Mouse (Mus musculus) MEL (cell line): Measurements from ENCODE around the gene Raver1. TPM values are rescaled to one million over a fixed set of nuclear protein-coding genes. Genes with fewer than 3 reads are reported as not detected.

ENCODE experiments used
- DNase-seq: peaks from one replicate; pipeline ENCODE4 v3.0.0; 2011; ENCODE audit warnings: low read depth, low spot score
- H3K27ac ChIP-seq: 2 replicates; pipeline ENCODE4 v1.5.1; 2012; ENCODE audit warnings: low read depth, mild to moderate bottlenecking, control low read depth, low read length, moderate library complexity; ENCODE audit not compliant: control insufficient read depth
- H3K27me3 ChIP-seq, 2 experiments: fragments of 150-350 bp in 1 of 2; sonication (generic) in 1 of 2; 2 replicates each; pipeline ENCODE4 v1.6.1; 2012; ENCODE audit warnings: low read length in 2 of 2, mild to moderate bottlenecking in 2 of 2, improper control_type of control experiment in 1 of 2, moderate library complexity in 1 of 2; ENCODE audit not compliant: insufficient read depth in 2 of 2, control insufficient read depth in 1 of 2
- H3K36me3 ChIP-seq, 2 experiments: 2 replicates each; pipeline ENCODE4 v1.6.1; 2012 to 2014; ENCODE audit warnings: low read length in 2 of 2, improper control_type of control experiment in 1 of 2, inconsistent platforms in 1 of 2, mild to moderate bottlenecking in 1 of 2; ENCODE audit not compliant: insufficient read depth in 2 of 2, control insufficient read depth in 1 of 2
- H3K4me1 ChIP-seq, 2 experiments: fragments of 150-350 bp in 1 of 2; sonication (generic) in 1 of 2; 2 replicates each; pipeline ENCODE4 v1.6.1; 2012; ENCODE audit warnings: low read length in 2 of 2, improper control_type of control experiment in 1 of 2, mild to moderate bottlenecking in 1 of 2; ENCODE audit not compliant: insufficient read depth in 2 of 2, control insufficient read depth in 1 of 2
- H3K4me3 ChIP-seq, 2 experiments: fragments of 150-350 bp in 1 of 2; sonication (generic) in 1 of 2; 2 replicates each; pipeline ENCODE4 v1.5.1; 2012; ENCODE audit warnings: low read depth in 2 of 2, low read length in 2 of 2, mild to moderate bottlenecking in 2 of 2, moderate library complexity in 2 of 2, control low read depth in 1 of 2, improper control_type of control experiment in 1 of 2; ENCODE audit not compliant: control insufficient read depth in 1 of 2, insufficient read depth in 1 of 2
- H3K79me2 ChIP-seq: 2 replicates; pipeline ENCODE4 v1.6.1; 2012; ENCODE audit warnings: mild to moderate bottlenecking, low read length, moderate library complexity; ENCODE audit not compliant: control insufficient read depth, poor library complexity, insufficient read depth
- H3K9ac ChIP-seq: 2 replicates; pipeline ENCODE4 v1.6.1; 2012; ENCODE audit warnings: low read depth, mild to moderate bottlenecking, control low read depth, low read length, moderate library complexity; ENCODE audit not compliant: control insufficient read depth, poor library complexity, severe bottlenecking
- H3K9me3 ChIP-seq: fragments of 150-350 bp; sonication (generic); replicated peaks from 2 replicates; pipeline ENCODE4 v1.6.1; 2012; ENCODE audit warnings: mild to moderate bottlenecking, low read length, improper control_type of control experiment, moderate library complexity; ENCODE audit not compliant: insufficient read depth
- BHLHE40 ChIP-seq: IDR thresholded peaks from 2 replicates; pipeline ENCODE4 v1.6.1; 2012; ENCODE audit warnings: low read depth, mild to moderate bottlenecking, inconsistent platforms, low read length, improper control_type of control experiment, borderline replicate concordance
- CHD1 ChIP-seq: IDR thresholded peaks from 2 replicates; pipeline ENCODE4 v1.6.1; 2012; ENCODE audit warnings: low read depth, mild to moderate bottlenecking, inconsistent platforms, low read length, improper control_type of control experiment
- CTCF ChIP-seq, 3 experiments: IDR thresholded peaks in 2 of 3; conservative IDR thresholded peaks in 1 of 3; 2 replicates each; pipeline ENCODE4 v1.5.1; 2011 to 2012; ENCODE audit warnings: low read length in 3 of 3, low read depth in 2 of 3, mild to moderate bottlenecking in 2 of 3, improper control_type of control experiment in 1 of 3, inconsistent platforms in 1 of 3, mixed read lengths in 1 of 3, moderate library complexity in 1 of 3; ENCODE audit not compliant: control insufficient read depth in 1 of 3, insufficient read depth in 1 of 3, poor library complexity in 1 of 3, severe bottlenecking in 1 of 3
- E2F4 ChIP-seq: IDR thresholded peaks from 2 replicates; pipeline ENCODE4 v1.6.1; 2011; ENCODE audit warnings: low read depth, low read length, improper control_type of control experiment, borderline replicate concordance
- ELF1 ChIP-seq: IDR thresholded peaks from 2 replicates; pipeline ENCODE4 v1.6.1; 2014; ENCODE audit warnings: low read depth, mild to moderate bottlenecking, inconsistent platforms, low read length, improper control_type of control experiment, moderate library complexity
- EP300 ChIP-seq, 2 experiments: IDR thresholded peaks; 2 replicates each; pipeline ENCODE4 v1.6.1; 2011; ENCODE audit warnings: improper control_type of control experiment in 2 of 2, low read length in 2 of 2, low read depth in 1 of 2, mild to moderate bottlenecking in 1 of 2
- ETS1 ChIP-seq: IDR thresholded peaks from 2 replicates; pipeline ENCODE4 v1.6.1; 2012; ENCODE audit warnings: low read depth, mild to moderate bottlenecking, inconsistent platforms, low read length, improper control_type of control experiment, moderate library complexity
- GABPA ChIP-seq: IDR thresholded peaks from 2 replicates; pipeline ENCODE4 v1.6.1; 2012; ENCODE audit warnings: low read depth, mild to moderate bottlenecking, inconsistent platforms, low read length, improper control_type of control experiment, moderate library complexity
- GATA1 ChIP-seq: IDR thresholded peaks from 2 replicates; pipeline ENCODE4 v1.6.1; 2011; ENCODE audit warnings: low read depth, low read length, improper control_type of control experiment
- HCFC1 ChIP-seq: IDR thresholded peaks from 2 replicates; pipeline ENCODE4 v1.6.1; 2012; ENCODE audit warnings: low read depth, mild to moderate bottlenecking, inconsistent platforms, low read length, improper control_type of control experiment, moderate library complexity
- JUND ChIP-seq: IDR thresholded peaks from 2 replicates; pipeline ENCODE4 v1.6.1; 2011; ENCODE audit warnings: low read depth, mild to moderate bottlenecking, improper control_type of control experiment, low read length
- KAT2A ChIP-seq: conservative IDR thresholded peaks from 2 replicates; pipeline ENCODE4 v1.6.1; 2012; ENCODE audit warnings: low read depth, low read length, improper control_type of control experiment, inconsistent platforms
- MAFK ChIP-seq: IDR thresholded peaks from 2 replicates; pipeline ENCODE4 v1.6.1; 2011; ENCODE audit warnings: low read depth, mild to moderate bottlenecking, low read length, improper control_type of control experiment, borderline replicate concordance
- MAX ChIP-seq: IDR thresholded peaks from 2 replicates; pipeline ENCODE4 v1.6.1; 2011; ENCODE audit warnings: low read length, improper control_type of control experiment
- MAZ ChIP-seq: IDR thresholded peaks from 2 replicates; pipeline ENCODE4 v1.6.1; 2012; ENCODE audit warnings: low read depth, mild to moderate bottlenecking, inconsistent platforms, low read length, improper control_type of control experiment
- MEF2A ChIP-seq: IDR thresholded peaks from 2 replicates; pipeline ENCODE4 v1.6.1; 2014; ENCODE audit warnings: low read depth, mild to moderate bottlenecking, inconsistent platforms, low read length, improper control_type of control experiment; ENCODE audit not compliant: poor library complexity, insufficient replicate concordance, severe bottlenecking; ENCODE audit errors: extremely low read depth
- POLR2AphosphoS2 ChIP-seq: IDR thresholded peaks from 2 replicates; pipeline ENCODE4 v1.6.1; 2011; ENCODE audit warnings: low read length, improper control_type of control experiment
- RCOR1 ChIP-seq: IDR thresholded peaks from 2 replicates; pipeline ENCODE4 v1.6.1; 2012; ENCODE audit warnings: low read depth, mild to moderate bottlenecking, inconsistent platforms, low read length, improper control_type of control experiment
- SMC3 ChIP-seq: IDR thresholded peaks from 2 replicates; pipeline ENCODE4 v1.6.1; 2011; ENCODE audit warnings: low read depth, low read length, improper control_type of control experiment
- TAL1 ChIP-seq: IDR thresholded peaks from 2 replicates; pipeline ENCODE4 v1.6.1; 2012; ENCODE audit warnings: mild to moderate bottlenecking, inconsistent platforms, low read length, moderate library complexity, mixed read lengths
- UBTF ChIP-seq: IDR thresholded peaks from 2 replicates; pipeline ENCODE4 v1.6.1; 2012; ENCODE audit warnings: low read depth, mild to moderate bottlenecking, inconsistent platforms, low read length, improper control_type of control experiment, moderate library complexity, borderline replicate concordance; ENCODE audit not compliant: insufficient read depth
- USF1 ChIP-seq: IDR thresholded peaks from 2 replicates; pipeline ENCODE4 v1.6.1; 2014; ENCODE audit warnings: low read depth, mild to moderate bottlenecking, inconsistent platforms, low read length, improper control_type of control experiment, moderate library complexity
- USF2 ChIP-seq, 2 experiments: IDR thresholded peaks; 2 replicates each; pipeline ENCODE4 v1.6.1; 2011 to 2012; ENCODE audit warnings: improper control_type of control experiment in 2 of 2, low read length in 2 of 2, borderline replicate concordance in 1 of 2, inconsistent platforms in 1 of 2, low read depth in 1 of 2, mild to moderate bottlenecking in 1 of 2; ENCODE audit not compliant: insufficient read depth in 1 of 2
- ZC3H11A ChIP-seq: IDR thresholded peaks from 2 replicates; pipeline ENCODE4 v1.6.1; 2012; ENCODE audit warnings: low read depth, mild to moderate bottlenecking, inconsistent platforms, low read length, improper control_type of control experiment
- ZKSCAN1 ChIP-seq: IDR thresholded peaks from 2 replicates; pipeline ENCODE4 v1.6.1; 2012; ENCODE audit warnings: low read depth, mild to moderate bottlenecking, inconsistent platforms, low read length, improper control_type of control experiment, moderate library complexity
- ZNF384 ChIP-seq: IDR thresholded peaks from 2 replicates; pipeline ENCODE4 v1.6.1; 2012; ENCODE audit warnings: low read depth, mild to moderate bottlenecking, inconsistent platforms, low read length, improper control_type of control experiment
- polyA plus RNA-seq, 2 experiments: library from polyadenylated mRNA; stranded (reverse) in 1 of 2; unstranded in 1 of 2; fragments of >175 nt in 1 of 2; fragments of >200 nt in 1 of 2; gene quantifications; 2 replicates each; pipeline versions ENCODE4 v1.2.1 to v1.2.4; 2012; ENCODE audit warnings: low replicate concordance in 2 of 2, low read depth in 1 of 2; ENCODE audit not compliant: insufficient read length in 2 of 2, insufficient read depth in 1 of 2, missing spikeins in 1 of 2
- total RNA-seq: library from RNA; depleted of rRNA; stranded (reverse); fragments of 300-350 nt; gene quantifications from 2 replicates; pipeline ENCODE4 v1.2.3, GENCODE M21; 2012

Raver1 gene
- total and polyA plus RNA-seq, 3 experiments: 50.0 to 291 TPM; not detected in 1

- no peaks in the 10 kb centered on the region for H3K27me3 ChIP-seq
- no peaks in the 10 kb centered on the region for H3K9me3 ChIP-seq
- no peak for TF ChIP-seq ZNF384
- TF ChIP-seq JUND: no peak
- TF ChIP-seq CTCF (IDR thresholded peaks at IDR 0.05 in 2 of 3, conservative IDR thresholded peaks at IDR 0.05 in 1 of 3; ENCODE audit: control insufficient read depth in 1 of 3, insufficient read depth in 1 of 3, low read depth in 2 of 3, low read length in 3 of 3, poor library complexity in 1 of 3, severe bottlenecking in 1 of 3): no peak; a peak in 1 of 6 replicates
- TF ChIP-seq, all 39 proteins: peak for 0
- Histone ChIP-seq H3K4me1 (peaks cover 14 to 31% of the 10 kb centered on the region in 2 experiments), H3K79me2 (peaks cover 23% of the 10 kb centered on the region), H3K9ac (peak overlapping the region; percentile 73), H3K36me3 (peaks cover 0 to 17% of the 10 kb centered on the region in 2 experiments; a peak in 2 of 4 replicates), H3K4me3 (peak overlapping the region; percentile 53 to 58), H3K27ac (peak overlapping the region; percentile 83)
- peak; percentile 96 for DNase-seq
Observed at GRCm38 (mm10) chr9:21030055-21030600, 61.7 kb downstream of the Raver1 start.

GRCm38 (mm10) chr9:21029291-21030054 is 62.3 kb downstream of the Raver1 start, which contains the start of gene Icam4:
Gene Icam4, plus strand, starts transcription at chr9:21029373.
- Histone ChIP-seq H3K9ac (peak within 1 kb of the TSS; percentile 73), H3K79me2 (peaks cover 23% of the 10 kb centered on the region), H3K36me3 (peaks cover 0 to 17% of the 10 kb centered on the region in 2 experiments; a peak in 2 of 4 replicates), H3K27ac (peak within 1 kb of the TSS; percentile 83), H3K4me1 (peaks cover 14 to 30% of the 10 kb centered on the region in 2 experiments), H3K9me3 (no peaks in the 10 kb centered on the region), H3K27me3 (no peaks in the 10 kb centered on the region), H3K4me3 (peak within 1 kb of the TSS; percentile 53 to 58)
- peak; percentile 100 for DNase-seq
- no peak for TF ChIP-seq EP300 (IDR thresholded peaks at IDR 0.05; ENCODE audit: low read depth in 1 of 2, low read length in 2 of 2)
- no peak for TF ChIP-seq ELF1
- no peak for TF ChIP-seq JUND
- no peak for TF ChIP-seq USF1
- peak in 1 of 3 experiments; percentile 99; a peak in 2 of 6 replicates for TF ChIP-seq CTCF (IDR thresholded peaks at IDR 0.05 in 2 of 3, conservative IDR thresholded peaks at IDR 0.05 in 1 of 3; ENCODE audit: control insufficient read depth in 1 of 3, insufficient read depth in 1 of 3, low read depth in 2 of 3, low read length in 3 of 3, poor library complexity in 1 of 3, severe bottlenecking in 1 of 3)
- no peak for TF ChIP-seq ZC3H11A
- no peak for TF ChIP-seq MEF2A
- TF ChIP-seq MAX: no peak
- peak; percentile 99 for TF ChIP-seq GATA1
- TF ChIP-seq HCFC1: no peak
- no peak for TF ChIP-seq GABPA
- TF ChIP-seq ETS1: no peak
- peak; percentile 100 for TF ChIP-seq TAL1
- no peak for TF ChIP-seq ZNF384
- no peak for TF ChIP-seq CHD1
- TF ChIP-seq MAFK: no peak
- no peak for TF ChIP-seq POLR2AphosphoS2
- no peak for TF ChIP-seq USF2 (IDR thresholded peaks at IDR 0.05; ENCODE audit: borderline replicate concordance in 1 of 2, insufficient read depth in 1 of 2, low read depth in 1 of 2, low read length in 2 of 2)
- TF ChIP-seq RCOR1: no peak
- no peak for TF ChIP-seq MAZ
- no peak for TF ChIP-seq ZKSCAN1
- TF ChIP-seq KAT2A: no peak
- TF ChIP-seq UBTF: no peak
- TF ChIP-seq BHLHE40: no peak
- no peak for TF ChIP-seq SMC3
- no peak for TF ChIP-seq E2F4
